Mouse (Mus musculus) liver, adult 2 months (tissue): ENCODE measurements around the gene Art3. TPM values are rescaled to one million over a fixed set of nuclear protein-coding genes. Genes with fewer than 3 reads are reported as not detected.

Experiments
- DNase-seq: peaks from one replicate; pipeline ENCODE4 v3.0.0-alpha.2; 2011; ENCODE audit warnings: low read depth, low spot score; ENCODE audit errors: extremely low read depth
- H3K27ac ChIP-seq: fragments of 200-500 bp; replicated peaks from 2 replicates; pipeline ENCODE4 v1.5.1; 2012; ENCODE audit warnings: low read depth, mild to moderate bottlenecking, control low read depth, inconsistent platforms, low read length; ENCODE audit not compliant: insufficient read depth
- H3K27me3 ChIP-seq: fragments of 200-500 bp; 2 replicates; pipeline ENCODE4 v1.6.1; 2012; ENCODE audit warnings: mild to moderate bottlenecking, moderate library complexity, low read length, inconsistent platforms; ENCODE audit not compliant: control insufficient read depth, insufficient read depth
- H3K36me3 ChIP-seq: fragments of 200-500 bp; 2 replicates; pipeline ENCODE4 v1.6.1; 2012; ENCODE audit warnings: low read length, inconsistent platforms; ENCODE audit not compliant: control insufficient read depth, insufficient read depth
- H3K4me1 ChIP-seq: fragments of 200-500 bp; 2 replicates; pipeline ENCODE4 v1.6.1; 2011; ENCODE audit warnings: low read length; ENCODE audit not compliant: control insufficient read depth, insufficient read depth
- H3K4me3 ChIP-seq: fragments of 200-500 bp; 2 replicates; pipeline ENCODE4 v1.5.1; 2011; ENCODE audit warnings: low read depth, mild to moderate bottlenecking, control low read depth, low read length, moderate library complexity; ENCODE audit not compliant: insufficient read depth
- H3K79me2 ChIP-seq: fragments of 200-500 bp; 2 replicates; pipeline ENCODE4 v1.6.1; 2012; ENCODE audit warnings: inconsistent platforms, mild to moderate bottlenecking, low read length, moderate library complexity; ENCODE audit not compliant: control insufficient read depth, insufficient read depth
- H3K9ac ChIP-seq: fragments of 200-500 bp; 2 replicates; pipeline ENCODE4 v1.6.1; 2012; ENCODE audit warnings: low read depth, mild to moderate bottlenecking, control low read depth, inconsistent platforms, low read length
- CTCF ChIP-seq: fragments of 200-500 bp; IDR thresholded peaks from 2 replicates; pipeline ENCODE4 v1.5.1; 2011; ENCODE audit warnings: low read depth, low read length, control low read depth
- POLR2A ChIP-seq: fragments of 200-500 bp; IDR thresholded peaks from 2 replicates; pipeline ENCODE4 v1.6.1; 2011; ENCODE audit warnings: low read length, control low read depth; ENCODE audit not compliant: insufficient read depth; ENCODE audit errors: extremely low read depth
- WGBS: fragments of 180-500 bp; shearing (Covaris S2); methylation state at CpG from one replicate; pipeline ENCODE4 v1.1.7; 2018; 5-methylcytosine and 5-hydroxymethylcytosine counted together
- polyA plus RNA-seq: library from polyadenylated mRNA; depleted of rRNA; stranded (reverse); fragments of >200 nt; gene quantifications from 2 replicates; pipeline ENCODE4 v1.2.3, GENCODE M21; 2012
- total RNA-seq: library from RNA; depleted of rRNA; stranded (reverse); fragments of >200 nt; gene quantifications from 2 replicates; pipeline ENCODE4 v1.2.3, GENCODE M21; 2014

The Art3 gene
- total and polyA plus RNA-seq, 2 experiments, result 1.8 to 8.6 TPM

- H3K79me2 ChIP-seq, result peaks cover 6% of the 10 kb centered on the region; the same call in 1 of the 2 replicates
- peak overlapping the region; percentile 33 for H3K9ac ChIP-seq
- DNase-seq, result peak; percentile 43
- WGBS, result 23% methylated on average over 4 of the region's 4 CpGs
- peak overlapping the region; percentile 15; the same call in 1 of the 2 replicates for H3K27ac ChIP-seq
- peak overlapping the region; percentile 39 for H3K4me3 ChIP-seq
- no peaks in the 10 kb centered on the region for H3K27me3 ChIP-seq
- H3K4me1 ChIP-seq, result peaks cover 34% of the 10 kb centered on the region
- TF ChIP-seq POLR2A (no peak), CTCF (no peak)
- peaks cover 8% of the 10 kb centered on the region; the same call in 1 of the 2 replicates for H3K36me3 ChIP-seq
Measured at GRCm38 (mm10) chr5:92363179-92363578, 31.6 kb downstream of the Art3 start.

DNA sequence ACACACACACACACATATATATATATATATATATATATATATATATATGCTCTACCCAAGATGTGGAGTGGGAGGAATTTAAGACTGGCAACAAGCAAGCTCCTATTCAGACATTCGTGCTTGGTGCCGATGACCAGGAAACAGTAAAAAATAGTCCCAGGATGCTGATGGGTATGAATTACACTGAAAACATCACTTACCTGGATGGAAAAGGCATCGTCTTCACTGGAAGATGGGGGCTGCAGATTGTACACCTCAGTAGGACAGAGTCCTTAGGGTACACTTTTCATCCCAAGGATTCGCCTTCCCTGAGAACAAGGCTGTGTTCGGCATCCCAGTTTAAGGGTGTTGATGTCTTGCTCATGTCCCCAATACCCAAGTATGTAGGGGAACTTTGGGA is 32.4 kb downstream of the Art3 start:
- Histone ChIP-seq H3K4me1 (peaks cover 30% of the 10 kb centered on the region), H3K27ac (no peak overlapping the region; the same call in 1 of the 2 replicates), H3K9ac (0 out of 2 replicates have a peak overlapping the region, but pooled peaks have one; percentile 9), H3K27me3 (no peaks in the 10 kb centered on the region), H3K4me3 (peak overlapping the region; percentile 54), H3K36me3 (peaks cover 8% of the 10 kb centered on the region; the same call in 1 of the 2 replicates), H3K79me2 (peaks cover 6% of the 10 kb centered on the region; the same call in 1 of the 2 replicates)
- 92% methylated on average over 5 of the region's 5 CpGs for WGBS
- TF ChIP-seq POLR2A (no peak), CTCF (no peak)
- DNase-seq, result no peak

DNA sequence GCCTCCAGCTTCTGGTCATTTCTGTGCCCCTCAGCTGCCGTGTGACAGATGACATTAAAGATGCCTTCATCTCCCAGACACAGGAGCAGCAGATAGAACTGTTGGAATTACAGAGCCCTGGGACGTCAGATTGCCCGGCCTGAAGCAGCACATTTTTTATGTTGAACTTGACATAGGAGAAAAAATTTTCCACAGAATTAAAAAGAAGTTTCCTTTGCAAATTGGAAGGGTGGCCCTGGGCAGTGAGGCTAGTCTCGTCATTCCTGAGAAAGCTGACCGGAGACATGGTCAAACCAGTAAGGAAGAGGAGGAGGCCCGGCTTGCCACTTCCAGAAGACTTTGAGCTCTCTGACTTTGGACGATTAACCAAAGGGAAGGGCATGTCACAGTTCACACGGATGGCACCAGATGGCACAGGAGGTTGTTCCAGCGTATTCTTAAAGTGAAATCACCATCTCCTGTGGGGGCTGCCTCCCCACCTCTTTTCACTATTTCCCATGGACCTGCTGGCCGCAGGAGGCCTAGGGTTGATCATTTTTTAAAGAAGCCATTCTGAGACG is 33.6 kb downstream of the Art3 start:
- Histone ChIP-seq H3K36me3 (peaks cover 6% of the 10 kb centered on the region; the same call in 1 of the 2 replicates), H3K79me2 (peaks cover 6% of the 10 kb centered on the region; the same call in 1 of the 2 replicates), H3K4me3 (peak overlapping the region; percentile 54), H3K9ac (peak overlapping the region; percentile 19), H3K27me3 (no peaks in the 10 kb centered on the region), H3K4me1 (peaks cover 28% of the 10 kb centered on the region), H3K27ac (peak overlapping the region; percentile 78)
- WGBS, result 45% methylated on average over 11 of the region's 11 CpGs
- TF ChIP-seq POLR2A (no peak), CTCF (no peak)
- peak; percentile 91 for DNase-seq

DNA sequence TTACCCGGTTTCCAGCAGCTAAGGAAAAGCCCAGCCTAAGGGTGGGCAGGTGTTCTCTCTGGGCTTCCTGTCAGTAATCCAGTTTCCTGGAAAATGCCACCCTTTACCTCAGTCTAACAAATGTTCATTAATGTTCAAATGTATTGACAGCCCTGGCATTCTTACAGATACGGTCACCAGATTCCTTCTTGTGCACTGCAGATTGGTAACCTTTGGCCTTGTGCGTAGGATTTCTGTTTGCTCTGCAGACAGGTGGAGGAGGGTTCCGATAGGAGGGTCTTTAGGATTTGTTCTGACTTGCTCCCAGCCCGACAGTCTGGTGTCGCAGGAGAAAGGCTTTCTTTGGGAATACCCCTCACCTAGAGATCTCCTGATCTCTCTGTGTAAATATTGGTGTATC is 34.9 kb downstream of the Art3 start:
- Histone ChIP-seq H3K36me3 (no peaks in the 10 kb centered on the region), H3K9ac (0 out of 2 replicates have a peak overlapping the region, but pooled peaks have one; percentile 30), H3K79me2 (peaks cover 6% of the 10 kb centered on the region; the same call in 1 of the 2 replicates), H3K27me3 (no peaks in the 10 kb centered on the region), H3K4me1 (peaks cover 27% of the 10 kb centered on the region), H3K4me3 (no peak overlapping the region), H3K27ac (peak overlapping the region; percentile 86)
- no peak for TF ChIP-seq POLR2A
- no peak for TF ChIP-seq CTCF
- peak; percentile 82 for DNase-seq
- 14% methylated on average over 6 of the region's 6 CpGs for WGBS

DNA sequence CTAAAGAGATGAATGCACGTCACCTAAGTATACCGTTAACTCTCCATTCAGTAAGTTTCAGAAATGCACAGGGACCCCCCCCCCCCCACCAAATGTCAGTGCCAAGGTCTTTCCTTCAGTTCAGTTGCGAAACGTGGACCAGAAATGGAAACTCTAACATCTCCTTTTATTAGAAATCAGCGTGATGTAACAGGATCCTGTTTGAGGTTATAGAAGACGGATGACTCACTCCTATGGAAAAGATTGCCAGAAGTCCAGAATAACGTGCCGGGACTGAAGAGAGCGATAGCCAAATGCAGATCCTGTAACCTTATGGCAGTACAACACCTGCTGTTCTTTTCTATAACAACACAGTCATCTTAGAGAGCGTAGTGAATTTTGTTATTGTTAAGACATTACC is 36.8 kb downstream of the Art3 start:
- no peaks in the 10 kb centered on the region for H3K36me3 ChIP-seq
- H3K27me3 ChIP-seq, result no peaks in the 10 kb centered on the region
- TF ChIP-seq POLR2A, result no peak
- DNase-seq, result no peak
- H3K4me3 ChIP-seq, result no peak overlapping the region
- peaks cover 20% of the 10 kb centered on the region for H3K4me1 ChIP-seq
- peaks cover 3% of the 10 kb centered on the region; the same call in 1 of the 2 replicates for H3K79me2 ChIP-seq
- no peak overlapping the region for H3K9ac ChIP-seq
- 35% methylated on average over 10 of the region's 10 CpGs for WGBS
- H3K27ac ChIP-seq, result no peak overlapping the region
